Mouse (Mus musculus) embryo, embryonic 9.5 days (tissue): ENCODE results near the gene Pax3.
A peak's percentile ranks its signal among the peaks of the same experiment; 100 is the strongest.

Experiments
- DNase-seq: peaks from one replicate; pipeline ENCODE4 v3.0.0-alpha.2; 2017; ENCODE audit errors: extremely low spot score

Pax3 gene

GRCm38 (mm10) chr1:78198319-78198940, 1.5 kb upstream of the Pax3 start:
- DNase-seq, result peak; percentile 54

GRCm38 (mm10) chr1:78197351-78198234, 659 bp upstream of the Pax3 start:
- no peak for DNase-seq

GRCm38 (mm10) chr1:78195771-78196712, 892 bp downstream of the Pax3 start:
- DNase-seq, result peak; percentile 74

GRCm38 (mm10) chr1:78195145-78195544, 1.8 kb downstream of the Pax3 start:
- no peak for DNase-seq

- DNase-seq, result no peak
These were observed 2.4 kb downstream of the Pax3 start for GRCm38 (mm10) chr1:78194381-78195047.

- DNase-seq, result no peak
These were observed 3.4 kb downstream of the Pax3 start for GRCm38 (mm10) chr1:78193465-78193991.

- no peak for DNase-seq
These were observed 4.0 kb downstream of the Pax3 start for GRCm38 (mm10) chr1:78192746-78193464.

- DNase-seq, result no peak
These were observed 4.7 kb downstream of the Pax3 start for GRCm38 (mm10) chr1:78192217-78192735.

GRCm38 (mm10) chr1:78191761-78192160, 5.2 kb downstream of the Pax3 start:
- DNase-seq, result no peak

GRCm38 (mm10) chr1:78191331-78191730, 5.6 kb downstream of the Pax3 start:
- DNase-seq, result no peak

GRCm38 (mm10) chr1:78190386-78191111, 6.4 kb downstream of the Pax3 start:
- DNase-seq, result no peak

GRCm38 (mm10) chr1:78189501-78190345, 7.2 kb downstream of the Pax3 start:
- peak; percentile 75 for DNase-seq

- DNase-seq, result no peak
These were observed 7.9 kb downstream of the Pax3 start for GRCm38 (mm10) chr1:78189016-78189415.

GRCm38 (mm10) chr1:78188299-78188698, 8.6 kb downstream of the Pax3 start:
- no peak for DNase-seq

- DNase-seq, result no peak
These were observed 9.2 kb downstream of the Pax3 start for GRCm38 (mm10) chr1:78187788-78188173.

GRCm38 (mm10) chr1:78187122-78187787, 9.7 kb downstream of the Pax3 start:
- no peak for DNase-seq

- no peak for DNase-seq
These were observed 14.0 kb downstream of the Pax3 start for GRCm38 (mm10) chr1:78182954-78183353.

GRCm38 (mm10) chr1:78181882-78182281, 15.1 kb downstream of the Pax3 start:
- no peak for DNase-seq
